Mouse (Mus musculus): ENCODE measurements around the gene Tab1. TPM values are rescaled to one million over a fixed set of nuclear protein-coding genes. Genes with fewer than 3 reads are reported as not detected.

The Tab1 gene
- polyA plus RNA-seq, 1 experiment from 2014 or later: 31.1 TPM

DNA sequence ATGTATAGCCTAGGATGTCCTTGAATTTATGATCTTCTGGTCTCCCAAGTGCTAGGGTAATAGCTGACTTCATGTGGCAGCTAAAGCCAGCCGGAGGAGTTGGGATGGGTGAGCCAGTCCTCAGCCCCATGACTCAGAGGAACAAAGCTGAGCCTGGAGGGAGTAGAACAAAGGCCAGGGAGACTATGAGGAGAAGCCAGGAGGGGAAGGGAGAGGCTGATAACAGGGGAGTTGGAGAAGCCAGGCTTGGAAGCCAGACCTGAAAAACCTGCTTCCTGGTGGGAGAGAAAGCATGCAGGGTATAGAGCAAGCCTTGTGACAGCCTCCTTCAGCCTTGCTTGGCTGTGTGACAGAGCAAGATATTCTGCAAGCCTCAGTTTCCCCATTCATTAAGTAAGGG is 37.3 kb upstream of the Tab1 start:
- peaks cover 74% of the 10 kb centered on the region for H3K27me3 ChIP-seq (replicated peaks)
- no peak overlapping the region for H3K4me2 ChIP-seq
- H3K27ac ChIP-seq (replicated peaks): no peak overlapping the region
- H3K9ac ChIP-seq: no peak overlapping the region
- 54% methylated on average over 1 of the region's 1 CpGs for WGBS
- ATAC-seq (ENCODE audit: extremely low read depth, insufficient number of reproducible peaks, low FRiP score, low TSS enrichment): no peak
- H3K4me3 ChIP-seq: no peak overlapping the region
- H3K4me1 ChIP-seq: peaks cover 50% of the 10 kb centered on the region
- H3K9me3 ChIP-seq: no peaks in the 10 kb centered on the region
- no peaks in the 10 kb centered on the region for H3K36me3 ChIP-seq

GRCm38 (mm10) chr15:80096406-80096805 is 36.5 kb upstream of the Tab1 start:
- Histone ChIP-seq H3K4me1 (peaks cover 44% of the 10 kb centered on the region), H3K27ac (replicated peaks) (no peak overlapping the region), H3K4me3 (no peak overlapping the region), H3K9me3 (no peaks in the 10 kb centered on the region), H3K27me3 (replicated peaks) (peaks cover 74% of the 10 kb centered on the region), H3K4me2 (no peak overlapping the region), H3K36me3 (no peaks in the 10 kb centered on the region), H3K9ac (0 out of 2 replicates have a peak overlapping the region, but pooled peaks have one; percentile 51)
- ATAC-seq (ENCODE audit: extremely low read depth, insufficient number of reproducible peaks, low FRiP score, low TSS enrichment): no peak
- WGBS: 69% methylated on average over 10 of the region's 10 CpGs

DNA sequence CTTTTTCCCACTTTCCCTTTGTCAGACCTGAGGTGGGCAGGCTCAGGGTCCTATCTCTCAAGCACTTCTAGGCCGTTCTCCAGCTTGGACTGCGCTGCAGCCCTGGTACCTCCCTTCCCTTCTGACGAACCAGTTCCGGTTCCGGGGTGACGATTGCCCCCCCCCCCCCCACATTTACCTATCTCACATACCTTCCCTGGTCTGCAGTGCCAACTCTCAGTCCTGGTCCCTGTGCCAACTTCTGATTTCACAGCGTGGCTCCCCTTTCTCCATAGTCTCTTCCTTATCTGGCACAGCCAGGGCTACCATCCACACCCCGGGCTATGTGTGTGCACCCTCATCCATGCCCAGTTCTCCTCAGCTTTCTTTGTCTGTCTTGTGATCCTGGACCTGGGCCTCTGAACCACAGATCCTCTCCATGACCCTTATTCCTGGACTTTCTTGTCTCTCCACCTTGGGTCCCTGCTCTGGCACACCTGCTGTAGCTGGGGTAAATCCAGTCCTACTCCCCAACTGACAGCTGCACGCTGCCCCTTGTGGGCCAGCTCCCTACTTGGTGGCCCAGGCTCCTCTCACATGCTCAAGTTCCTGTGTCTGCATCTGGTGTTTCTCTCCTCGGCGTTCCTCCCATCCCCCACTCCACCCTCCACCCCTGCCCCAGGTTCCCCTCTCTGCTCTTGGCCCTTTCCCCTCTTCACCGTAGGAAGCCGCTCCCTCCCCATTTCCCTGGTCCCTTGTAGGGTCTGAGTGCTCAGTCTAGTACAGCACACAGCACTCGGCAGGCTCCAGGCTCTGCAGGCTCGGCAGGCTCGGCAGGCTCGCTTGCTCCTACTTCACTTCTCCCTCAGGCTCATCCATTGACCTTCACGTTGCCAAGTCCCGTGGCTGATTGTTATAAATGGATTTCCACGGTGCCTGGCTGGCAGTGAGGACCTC is 35.7 kb upstream of the Tab1 start:
- H3K4me3 ChIP-seq: peak overlapping the region; percentile 13; the same call in 1 of the 2 replicates
- H3K4me2 ChIP-seq: peak overlapping the region; percentile 46
- ATAC-seq (ENCODE audit: extremely low read depth, insufficient number of reproducible peaks, low FRiP score, low TSS enrichment): peak; percentile 6; the same call in 1 of the 2 replicates
- peaks cover 36% of the 10 kb centered on the region for H3K4me1 ChIP-seq
- WGBS: 22% methylated on average over 20 of the region's 20 CpGs
- H3K27me3 ChIP-seq (replicated peaks): peaks cover 72% of the 10 kb centered on the region
- 0 out of 2 replicates have a peak overlapping the region, but pooled peaks have one; percentile 3 for H3K27ac ChIP-seq (replicated peaks)
- peak overlapping the region; percentile 51 for H3K9ac ChIP-seq
- H3K9me3 ChIP-seq: no peaks in the 10 kb centered on the region
- no peaks in the 10 kb centered on the region for H3K36me3 ChIP-seq

DNA sequence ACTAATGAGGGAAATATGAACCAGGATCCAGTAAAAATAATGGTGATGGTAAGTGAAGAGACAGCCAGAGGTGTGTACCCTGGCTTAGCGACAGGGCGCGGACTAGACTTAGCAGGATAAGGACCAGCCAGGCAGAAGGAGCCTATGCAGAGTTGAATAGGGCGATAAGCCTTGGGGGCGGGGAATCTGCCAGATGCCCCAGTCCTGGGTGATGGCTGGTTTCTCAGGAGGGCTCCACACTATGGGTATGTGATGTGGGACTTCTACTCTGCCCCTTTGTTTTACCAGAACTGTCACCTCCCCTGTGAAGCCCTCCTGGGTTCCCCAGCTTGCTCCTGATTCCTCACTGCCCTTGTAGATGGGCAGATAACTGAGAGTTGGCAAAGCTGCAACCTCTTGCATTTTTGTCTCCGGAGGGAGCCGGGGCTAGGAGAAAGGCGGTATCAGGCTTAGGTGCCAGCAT is 34.9 kb upstream of the Tab1 start:
- H3K9ac ChIP-seq: peak overlapping the region; percentile 51; the same call in 1 of the 2 replicates
- ATAC-seq (ENCODE audit: extremely low read depth, insufficient number of reproducible peaks, low FRiP score, low TSS enrichment): no peak

GRCm38 (mm10) chr15:80098809-80099208 is 34.1 kb upstream of the Tab1 start:
- no peak for ATAC-seq (ENCODE audit: extremely low read depth, insufficient number of reproducible peaks, low FRiP score, low TSS enrichment)
- Histone ChIP-seq H3K4me1 (peaks cover 34% of the 10 kb centered on the region), H3K27ac (replicated peaks) (no peak overlapping the region), H3K4me2 (no peak overlapping the region), H3K36me3 (no peaks in the 10 kb centered on the region), H3K4me3 (no peak overlapping the region), H3K27me3 (replicated peaks) (peaks cover 58% of the 10 kb centered on the region), H3K9ac (peak overlapping the region; percentile 38; the same call in 1 of the 2 replicates), H3K9me3 (no peaks in the 10 kb centered on the region)
- 24% methylated on average over 9 of the region's 9 CpGs for WGBS

More for the DNA sequence above, 34.9 kb upstream of the Tab1 start:
- H3K27me3 ChIP-seq (replicated peaks): peaks cover 64% of the 10 kb centered on the region
- peaks cover 34% of the 10 kb centered on the region for H3K4me1 ChIP-seq
- H3K4me2 ChIP-seq: peak overlapping the region; percentile 46
- WGBS: 18% methylated on average over 8 of the region's 8 CpGs
- H3K4me3 ChIP-seq: no peak overlapping the region
- no peaks in the 10 kb centered on the region for H3K36me3 ChIP-seq
- H3K27ac ChIP-seq (replicated peaks): no peak overlapping the region
- H3K9me3 ChIP-seq: no peaks in the 10 kb centered on the region

DNA sequence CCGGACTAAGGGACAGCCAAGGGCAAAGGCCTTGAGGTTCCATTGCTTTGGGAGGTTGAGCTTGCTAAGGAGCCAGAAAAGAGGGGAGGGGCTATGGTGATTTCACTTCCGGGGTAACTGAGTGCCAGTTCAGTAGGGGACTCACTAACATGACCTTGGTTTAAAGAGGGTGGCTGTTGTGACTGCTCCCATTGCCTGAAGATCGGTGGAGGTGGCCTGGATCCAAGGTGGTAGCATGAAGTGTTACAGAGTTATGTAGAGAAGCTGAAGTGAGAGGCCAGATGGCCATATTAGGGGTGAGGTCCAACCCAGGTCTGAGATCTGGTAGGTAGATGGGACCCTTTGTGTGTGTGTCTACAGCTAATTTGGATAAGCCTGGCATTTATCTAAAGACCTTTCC is 33.5 kb upstream of the Tab1 start:
- Histone ChIP-seq H3K27ac (replicated peaks) (no peak overlapping the region), H3K4me2 (no peak overlapping the region), H3K27me3 (replicated peaks) (peaks cover 52% of the 10 kb centered on the region), H3K4me1 (peaks cover 34% of the 10 kb centered on the region), H3K4me3 (no peak overlapping the region), H3K36me3 (no peaks in the 10 kb centered on the region), H3K9me3 (no peaks in the 10 kb centered on the region), H3K9ac (no peak overlapping the region)
- 55% methylated on average over 3 of the region's 3 CpGs for WGBS
- no peak for ATAC-seq (ENCODE audit: extremely low read depth, insufficient number of reproducible peaks, low FRiP score, low TSS enrichment)

DNA sequence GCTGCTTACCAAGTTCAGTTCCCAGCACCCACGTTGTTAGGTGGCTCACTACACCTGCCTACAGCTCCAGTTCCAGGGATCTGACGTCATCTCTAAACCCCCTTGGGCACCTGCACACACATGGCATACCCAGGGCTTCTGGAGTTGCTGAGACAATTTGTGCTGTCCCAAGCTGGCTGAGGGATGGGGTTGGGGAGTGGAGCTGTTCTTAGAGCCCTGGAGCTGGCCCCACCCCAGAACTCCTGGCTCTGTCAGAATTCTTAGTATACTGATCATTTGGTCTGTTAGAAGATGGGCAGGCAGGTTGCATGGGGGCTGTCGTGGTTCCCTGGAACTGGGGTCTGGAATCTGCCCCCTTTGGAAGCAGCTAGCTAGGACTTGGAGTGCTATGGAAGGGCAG is 32.7 kb upstream of the Tab1 start:
- peaks cover 52% of the 10 kb centered on the region for H3K27me3 ChIP-seq (replicated peaks)
- peaks cover 40% of the 10 kb centered on the region for H3K4me1 ChIP-seq
- no peaks in the 10 kb centered on the region for H3K9me3 ChIP-seq
- WGBS: 63% methylated on average over 3 of the region's 3 CpGs
- no peak for ATAC-seq (ENCODE audit: extremely low read depth, insufficient number of reproducible peaks, low FRiP score, low TSS enrichment)
- H3K36me3 ChIP-seq: no peaks in the 10 kb centered on the region
- no peak overlapping the region for H3K4me2 ChIP-seq
- no peak overlapping the region for H3K9ac ChIP-seq
- H3K27ac ChIP-seq (replicated peaks): no peak overlapping the region
- no peak overlapping the region for H3K4me3 ChIP-seq

DNA sequence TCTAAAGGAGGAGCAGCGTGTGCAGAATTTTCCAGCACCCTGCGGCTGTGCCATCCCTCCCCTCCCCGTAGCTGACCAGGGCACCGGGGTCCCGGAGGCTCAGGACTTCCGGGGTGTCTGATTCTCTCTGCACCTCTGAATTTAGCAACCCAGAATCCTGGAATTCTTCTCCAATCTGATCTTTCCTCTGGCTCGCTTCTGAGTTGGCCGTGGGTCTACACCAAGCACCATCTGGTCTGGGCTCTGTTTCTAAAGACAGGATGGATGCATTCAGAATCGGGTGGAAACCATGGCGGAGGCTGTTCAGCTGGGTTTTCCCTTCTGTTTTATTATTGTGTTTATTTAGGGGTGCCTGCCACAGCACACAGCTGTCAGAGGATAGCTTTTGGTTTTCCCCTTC is 32.1 kb upstream of the Tab1 start:
- H3K9me3 ChIP-seq: no peaks in the 10 kb centered on the region
- 74% methylated on average over 10 of the region's 10 CpGs for WGBS
- no peak overlapping the region for H3K4me3 ChIP-seq
- no peak for ATAC-seq (ENCODE audit: extremely low read depth, insufficient number of reproducible peaks, low FRiP score, low TSS enrichment)
- no peaks in the 10 kb centered on the region for H3K36me3 ChIP-seq
- H3K9ac ChIP-seq: 0 out of 2 replicates have a peak overlapping the region, but pooled peaks have one; percentile 2
- no peak overlapping the region for H3K27ac ChIP-seq (replicated peaks)
- peaks cover 47% of the 10 kb centered on the region for H3K27me3 ChIP-seq (replicated peaks)
- no peak overlapping the region for H3K4me2 ChIP-seq
- H3K4me1 ChIP-seq: peaks cover 46% of the 10 kb centered on the region

DNA sequence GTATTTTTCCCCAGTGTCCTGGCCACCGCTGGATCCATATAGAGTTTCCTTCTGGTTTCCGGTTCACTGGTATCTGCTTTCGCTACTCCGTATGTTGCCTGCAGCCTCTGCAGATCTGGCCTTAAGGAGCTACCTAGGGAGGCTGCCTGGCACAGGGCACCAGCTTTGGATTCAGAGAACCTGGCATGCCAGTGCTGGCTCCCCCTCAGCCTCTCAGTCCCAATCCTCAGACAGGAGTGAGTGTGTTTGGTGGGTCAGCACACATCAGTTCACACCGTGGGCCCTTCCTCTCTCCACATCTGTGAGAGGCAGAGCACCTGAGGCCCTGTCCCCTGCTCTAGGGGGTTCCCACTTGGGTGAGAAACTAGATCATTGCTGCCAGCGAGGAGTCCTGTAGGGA is 31.4 kb upstream of the Tab1 start:
- Histone ChIP-seq H3K4me2 (no peak overlapping the region), H3K9me3 (no peaks in the 10 kb centered on the region), H3K27ac (replicated peaks) (no peak overlapping the region), H3K36me3 (no peaks in the 10 kb centered on the region), H3K27me3 (replicated peaks) (peaks cover 41% of the 10 kb centered on the region), H3K9ac (no peak overlapping the region), H3K4me1 (peaks cover 43% of the 10 kb centered on the region), H3K4me3 (no peak overlapping the region)
- ATAC-seq (ENCODE audit: extremely low read depth, insufficient number of reproducible peaks, low FRiP score, low TSS enrichment): no peak
- 70% methylated on average over 6 of the region's 6 CpGs for WGBS

DNA sequence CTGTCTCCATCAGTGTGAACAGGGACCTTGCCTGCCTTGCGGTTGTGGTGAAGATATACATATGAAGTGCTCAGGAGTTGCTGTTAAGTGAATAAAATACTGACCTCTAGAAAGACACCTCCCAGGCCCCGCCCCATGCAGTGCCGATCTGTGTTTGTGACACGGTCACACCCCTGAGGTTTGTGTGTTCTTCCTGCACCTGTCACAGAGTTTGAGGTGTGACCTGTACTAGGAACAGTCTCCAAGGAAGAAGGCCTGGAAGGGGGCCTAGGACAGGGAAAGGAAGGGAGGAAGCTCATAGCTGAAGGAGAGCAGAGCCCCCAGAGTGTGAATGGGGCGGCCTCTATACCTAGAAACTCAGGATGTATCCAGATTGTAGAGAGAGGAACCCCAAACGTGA is 30.4 kb upstream of the Tab1 start:
- no peak overlapping the region for H3K27ac ChIP-seq (replicated peaks)
- no peak overlapping the region for H3K4me2 ChIP-seq
- no peaks in the 10 kb centered on the region for H3K36me3 ChIP-seq
- ATAC-seq (ENCODE audit: extremely low read depth, insufficient number of reproducible peaks, low FRiP score, low TSS enrichment): no peak
- H3K9me3 ChIP-seq: no peaks in the 10 kb centered on the region
- WGBS: 81% methylated on average over 6 of the region's 6 CpGs
- H3K4me3 ChIP-seq: no peak overlapping the region
- H3K4me1 ChIP-seq: peaks cover 33% of the 10 kb centered on the region
- peaks cover 37% of the 10 kb centered on the region for H3K27me3 ChIP-seq (replicated peaks)
- H3K9ac ChIP-seq: no peak overlapping the region

DNA sequence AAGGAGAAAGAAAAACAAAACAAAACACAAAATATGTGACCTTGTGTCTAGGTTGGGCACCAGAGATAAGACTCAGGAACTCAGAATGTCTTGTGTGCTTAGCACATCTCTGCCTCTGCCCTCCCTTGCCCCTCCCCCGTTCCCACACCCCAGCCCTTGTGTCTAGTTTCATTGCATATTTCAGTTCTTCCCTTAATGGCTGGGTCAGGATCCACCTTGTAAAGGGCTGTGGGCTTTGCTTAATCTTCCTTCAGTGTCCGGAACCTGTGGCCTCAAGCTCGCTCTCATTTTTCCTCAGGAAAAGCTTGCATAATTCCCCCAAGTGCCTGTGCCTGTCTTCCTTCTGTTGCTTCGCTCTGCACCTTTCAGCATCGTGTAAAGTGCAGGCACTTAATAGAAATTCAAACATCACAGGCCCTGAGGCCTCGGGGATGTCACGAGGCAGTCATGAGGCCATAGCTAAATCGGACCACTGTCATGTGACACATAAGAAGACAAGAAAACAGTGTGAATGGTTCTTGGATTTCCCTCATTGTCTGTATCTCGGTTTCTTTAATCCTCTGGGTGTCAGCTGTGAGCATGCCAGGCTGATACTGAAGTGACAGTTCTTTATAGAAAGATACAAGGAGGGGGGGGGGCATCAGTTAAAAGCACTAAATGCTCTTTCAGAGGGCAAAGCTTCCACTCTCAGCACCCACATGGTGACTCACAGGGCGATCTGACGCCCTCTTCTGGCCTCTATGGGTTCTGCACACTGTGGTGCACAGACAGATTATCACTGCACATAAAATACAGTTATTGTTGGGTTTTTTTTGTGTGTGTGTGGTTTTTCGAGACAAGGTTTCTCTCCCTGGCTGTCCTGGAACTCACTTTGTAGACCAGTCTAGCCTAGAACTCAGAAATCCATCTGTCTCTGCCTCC is 27.2 kb upstream of the Tab1 start:
- ATAC-seq (ENCODE audit: extremely low read depth, insufficient number of reproducible peaks, low FRiP score, low TSS enrichment): no peak
- Histone ChIP-seq H3K4me2 (no peak overlapping the region), H3K27ac (replicated peaks) (peak overlapping the region; percentile 66), H3K27me3 (replicated peaks) (peaks cover 13% of the 10 kb centered on the region; the same call in 1 of the 2 replicates), H3K9ac (0 out of 2 replicates have a peak overlapping the region, but pooled peaks have one; percentile 14), H3K4me3 (no peak overlapping the region), H3K4me1 (peaks cover 12% of the 10 kb centered on the region), H3K9me3 (no peaks in the 10 kb centered on the region), H3K36me3 (no peaks in the 10 kb centered on the region)
- WGBS: 50% methylated on average over 12 of the region's 12 CpGs
